In the genomic region with DNA sequence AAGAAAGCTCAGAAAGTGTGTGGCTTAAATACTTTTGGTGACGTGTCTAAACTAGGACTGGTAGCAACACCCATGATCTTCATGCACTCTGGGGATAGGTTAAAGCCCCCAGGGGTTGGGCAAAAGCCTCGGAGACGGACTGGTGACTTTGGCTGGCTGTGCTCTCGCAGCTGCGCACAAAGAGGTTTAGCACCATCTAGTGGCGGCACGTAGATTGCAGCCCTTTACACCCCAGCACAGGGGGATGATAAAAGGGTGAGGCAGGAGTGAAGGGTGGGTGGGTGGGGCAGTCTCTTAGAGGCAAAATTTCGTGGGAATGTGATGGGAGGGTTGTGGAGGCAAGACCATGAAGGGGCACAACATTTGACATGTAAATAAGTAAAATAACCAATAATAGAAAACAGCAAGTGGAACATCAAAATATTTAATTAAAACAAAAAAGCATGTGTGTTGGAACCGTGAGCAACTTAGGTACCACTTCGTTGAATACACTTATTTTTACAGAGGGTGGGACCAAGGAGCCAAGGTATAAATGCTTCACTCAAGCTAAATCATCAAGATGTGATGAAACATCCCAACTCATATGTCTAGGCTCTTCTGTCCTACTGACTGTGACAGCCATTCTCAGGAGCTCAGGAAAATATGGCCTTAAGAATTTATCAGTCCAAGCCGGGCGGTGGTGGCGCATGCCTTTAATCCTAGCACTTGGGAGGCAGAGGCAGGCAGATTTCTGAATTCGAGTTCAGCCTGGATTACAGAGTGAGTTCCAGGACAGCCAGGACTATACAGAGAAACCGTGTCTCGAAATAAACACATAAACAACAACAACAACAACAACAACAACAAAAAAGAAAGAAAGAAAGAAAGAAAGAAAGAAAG, we compare ENCODE assay signal across 8 mouse cellular contexts. TPM values are rescaled to one million over a fixed set of nuclear protein-coding genes. Genes with fewer than 3 reads are reported as not detected.
DNase-seq lines count a peak whose midpoint lies in the region; ATAC-seq and TF ChIP-seq lines count a peak whose summit lies in the region.
"Not testable (repeated sequence)": the region's sequence is repeated elsewhere in the genome, so short reads cannot be mapped to it uniquely, and the experiment has no call there.

No protein-coding gene starts in this region.

- peak; percentile 12; the same call in 1 of the 2 replicates for TF ChIP-seq CTCF in spleen, adult 2 months (IDR thresholded peaks at IDR 0.05; ENCODE audit: extremely low read depth, insufficient read depth, insufficient read length, insufficient replicate concordance)

- DNase-seq in A20 (ENCODE audit: low read depth, low spot score), result peak; percentile 53
- DNase-seq in adrenal gland, postnatal 36 days, result peak; percentile 76 to 79
- not testable (repeated sequence) for DNase-seq in forebrain, embryonic 10.5 days (ENCODE audit: extremely low spot score, low spot score)
- peak; percentile 73 for DNase-seq in kidney, adult 9 months
- peak; percentile 79 for DNase-seq in midbrain, embryonic 14.5 days
- peak in 1 of 2 experiments; percentile 69 for DNase-seq in spleen, adult 2 months (ENCODE audit: low read depth in 1 of 2, low spot score in 2 of 2)

- not testable (repeated sequence) for H3K9ac ChIP-seq in heart, embryonic 13.5 days; limb, embryonic 12.5 days (replicated peaks); midbrain, embryonic 14.5 days (replicated peaks; ENCODE audit: low read length)

- 41% methylated on average over 15 of the region's 16 CpGs for WGBS in forebrain, embryonic 10.5 days
- 30% methylated on average over 14 of the region's 16 CpGs for WGBS in heart, embryonic 13.5 days
- WGBS in limb, embryonic 12.5 days, result 36% methylated on average over 16 of the region's 16 CpGs
- 37% methylated on average over 13 of the region's 16 CpGs for WGBS in midbrain, embryonic 14.5 days
- 35% methylated on average over 16 of the region's 16 CpGs for WGBS in spleen, adult 2 months

- ATAC-seq in heart, embryonic 13.5 days (ENCODE audit: extremely low read depth, insufficient number of reproducible peaks, low FRiP score, low TSS enrichment); limb, embryonic 12.5 days (ENCODE audit: insufficient number of reproducible peaks, insufficient read depth, low FRiP score, low TSS enrichment, low read depth): not testable (repeated sequence)
- peak; percentile 60; the same call in 1 of the 2 replicates for ATAC-seq in midbrain, embryonic 14.5 days (ENCODE audit: low FRiP score, low TSS enrichment)

- H3K9me3 ChIP-seq in forebrain, embryonic 10.5 days; heart, embryonic 13.5 days; limb, embryonic 12.5 days; midbrain, embryonic 14.5 days (ENCODE audit: control insufficient read depth, low read length): not testable (repeated sequence)

- not testable (repeated sequence) for H3K27ac ChIP-seq in forebrain, embryonic 10.5 days; heart, embryonic 13.5 days (replicated peaks); limb, embryonic 12.5 days; midbrain, embryonic 14.5 days (replicated peaks; ENCODE audit: low read depth, low read length); spleen, adult 2 months (ENCODE audit: insufficient read depth, low read length)

- peaks cover 44% of the 10 kb centered on the region for H3K27me3 ChIP-seq in forebrain, embryonic 10.5 days (ENCODE audit: poor library complexity, severe bottlenecking)
- peaks cover 37% of the 10 kb centered on the region for H3K27me3 ChIP-seq in heart, embryonic 13.5 days (replicated peaks)
- peaks cover 27% of the 10 kb centered on the region for H3K27me3 ChIP-seq in limb, embryonic 12.5 days
- H3K27me3 ChIP-seq in midbrain, embryonic 14.5 days (ENCODE audit: control insufficient read depth, insufficient read depth, low read length), result peaks cover 18% of the 10 kb centered on the region
- H3K27me3 ChIP-seq in spleen, adult 2 months (ENCODE audit: control insufficient read depth, insufficient read depth, low read length), result not testable (repeated sequence)

- peak overlapping the region; percentile 62 for H3K4me2 ChIP-seq in heart, embryonic 13.5 days
- peak overlapping the region; percentile 46 for H3K4me2 ChIP-seq in limb, embryonic 12.5 days
- H3K4me2 ChIP-seq in midbrain, embryonic 14.5 days (ENCODE audit: low read length), result peak overlapping the region; percentile 39

- not testable (repeated sequence) for H3K4me1 ChIP-seq in forebrain, embryonic 10.5 days; heart, embryonic 13.5 days; limb, embryonic 12.5 days (replicated peaks); midbrain, embryonic 14.5 days (ENCODE audit: control insufficient read depth, insufficient read depth, low read length); spleen, adult 2 months (ENCODE audit: control insufficient read depth, insufficient read depth, insufficient read length)

- H3K4me3 ChIP-seq in forebrain, embryonic 10.5 days, result peak overlapping the region; percentile 39
- peak overlapping the region; percentile 35 for H3K4me3 ChIP-seq in heart, embryonic 13.5 days
- H3K4me3 ChIP-seq in limb, embryonic 12.5 days (replicated peaks), result 0 out of 2 replicates have a peak overlapping the region, but pooled peaks have one; percentile 18
- not testable (repeated sequence) for H3K4me3 ChIP-seq in midbrain, embryonic 14.5 days (replicated peaks; ENCODE audit: low read depth, low read length); spleen, adult 2 months (ENCODE audit: extremely low read depth, insufficient read depth, insufficient read length)

- TF ChIP-seq POLR2A in spleen, adult 2 months (IDR thresholded peaks at IDR 0.05; ENCODE audit: low read depth, low read length), result not testable (repeated sequence)

- H3K36me3 ChIP-seq in forebrain, embryonic 10.5 days (replicated peaks); heart, embryonic 13.5 days; limb, embryonic 12.5 days; midbrain, embryonic 14.5 days (ENCODE audit: control insufficient read depth, insufficient read depth, low read length); spleen, adult 2 months (ENCODE audit: control insufficient read depth, insufficient read depth, low read length): not testable (repeated sequence)

RNA-seq across cellular contexts. Expression of a gene that starts 5.6 kb away (rescaled TPM):
- under 1 TPM in 1 of 2 experiments, not detected in 1; 0.46 TPM for total RNA-seq in adrenal gland, postnatal 36 days (2021)
- 0.26 and 0.74 TPM in 2 replicates for polyA plus RNA-seq in forebrain, embryonic 10.5 days (2016; fragmentation: Nextera tagmentation; extraction: Ambion mirVana)
- 0.25 and 0.50 TPM in 2 replicates for polyA plus RNA-seq in heart, embryonic 13.5 days (2015; fragmentation: Nextera tagmentation; extraction: Ambion mirVana)
- polyA plus RNA-seq in limb, embryonic 12.5 days (2016; fragmentation: Nextera tagmentation; extraction: Ambion mirVana), result 0.22 and 0.49 TPM in 2 replicates
- polyA plus RNA-seq in midbrain, embryonic 14.5 days (2014; fragmentation: Nextera tagmentation; extraction: Ambion mirVana), result 0.40 and 0.76 TPM in 2 replicates
- polyA plus RNA-seq in spleen, adult 2 months (2012; rRNA removed), result 0.08 TPM in 1 of 2 replicates, not detected in the other

RNA-seq across cellular contexts. Expression of a gene that starts 5.6 kb away (rescaled TPM):
- total RNA-seq in adrenal gland, postnatal 36 days (2021), result 1 to 10 TPM in 1 of 2 experiments, under 1 TPM in 1; 0.46 to 1.9 TPM
- 9.4 and 9.9 TPM in 2 replicates for polyA plus RNA-seq in forebrain, embryonic 10.5 days (2016; fragmentation: Nextera tagmentation; extraction: Ambion mirVana)
- polyA plus RNA-seq in heart, embryonic 13.5 days (2015; fragmentation: Nextera tagmentation; extraction: Ambion mirVana), result 2.9 and 3.5 TPM in 2 replicates
- 14.1 and 14.5 TPM in 2 replicates for polyA plus RNA-seq in limb, embryonic 12.5 days (2016; fragmentation: Nextera tagmentation; extraction: Ambion mirVana)
- 0.31 and 1.3 TPM in 2 replicates for polyA plus RNA-seq in midbrain, embryonic 14.5 days (2014; fragmentation: Nextera tagmentation; extraction: Ambion mirVana)
- 0.14 TPM in 1 of 2 replicates, not detected in the other for polyA plus RNA-seq in spleen, adult 2 months (2012; rRNA removed)

RNA-seq across cellular contexts. Expression of a gene that starts 14.9 kb away (rescaled TPM):
- total RNA-seq in adrenal gland, postnatal 36 days (2021), result 10 to 100 TPM; 11.2 to 12.8 TPM
- polyA plus RNA-seq in forebrain, embryonic 10.5 days (2016; fragmentation: Nextera tagmentation; extraction: Ambion mirVana), result 19.7 and 21.0 TPM in 2 replicates
- polyA plus RNA-seq in heart, embryonic 13.5 days (2015; fragmentation: Nextera tagmentation; extraction: Ambion mirVana), result 12.3 and 16.2 TPM in 2 replicates
- 18.6 and 22.9 TPM in 2 replicates for polyA plus RNA-seq in limb, embryonic 12.5 days (2016; fragmentation: Nextera tagmentation; extraction: Ambion mirVana)
- polyA plus RNA-seq in midbrain, embryonic 14.5 days (2014; fragmentation: Nextera tagmentation; extraction: Ambion mirVana), result 1.8 and 3.6 TPM in 2 replicates
- polyA plus RNA-seq in spleen, adult 2 months (2012; rRNA removed), result 4.5 and 4.8 TPM in 2 replicates
